Mouse (Mus musculus) T-cell, adult 2 months (primary cell): ENCODE measurements around the gene Ripor1.
A peak's percentile ranks its signal among the peaks of the same experiment; 100 is the strongest.

Experiments
- DNase-seq: peaks from one replicate; pipeline ENCODE4 v3.0.0; 2022; ENCODE audit warnings: low spot score

The Ripor1 gene

GRCm38 (mm10) chr8:105629337-105629736 lies 24.3 kb downstream of the Ripor1 start:
- DNase-seq: no peak

DNA sequence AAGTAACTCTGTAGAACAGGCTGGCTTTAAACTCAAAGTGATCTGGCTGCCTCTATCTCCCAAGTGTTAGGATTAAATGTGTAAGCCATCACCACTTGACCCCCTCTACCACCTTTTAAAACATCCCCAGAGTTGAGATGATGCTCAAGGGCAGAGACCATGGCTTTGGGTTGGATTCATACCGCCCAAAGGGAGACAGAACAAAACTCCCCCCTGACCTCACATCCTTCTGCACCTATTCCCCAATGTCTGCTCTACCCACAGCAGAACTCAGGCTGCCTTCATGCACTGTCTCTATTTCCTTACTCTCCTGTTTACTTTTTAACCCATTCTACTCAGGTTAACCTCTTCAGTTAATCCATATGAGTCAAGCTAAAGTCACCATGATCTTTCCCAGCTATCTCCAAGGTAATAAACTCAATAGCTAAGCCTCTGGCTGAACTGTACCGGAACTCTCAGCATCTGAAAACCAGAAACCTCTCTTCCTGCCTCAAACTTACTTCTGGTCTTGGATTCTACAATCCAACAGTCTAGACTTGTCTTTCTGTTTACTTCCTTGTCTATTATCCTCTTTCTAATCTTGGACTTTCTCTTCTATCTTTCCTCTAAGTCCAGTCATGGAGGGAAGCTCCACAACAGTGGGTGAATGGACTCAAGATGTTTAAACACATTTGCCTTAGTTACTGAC lies 29.9 kb downstream of the Ripor1 start:
- no peak for DNase-seq

DNA sequence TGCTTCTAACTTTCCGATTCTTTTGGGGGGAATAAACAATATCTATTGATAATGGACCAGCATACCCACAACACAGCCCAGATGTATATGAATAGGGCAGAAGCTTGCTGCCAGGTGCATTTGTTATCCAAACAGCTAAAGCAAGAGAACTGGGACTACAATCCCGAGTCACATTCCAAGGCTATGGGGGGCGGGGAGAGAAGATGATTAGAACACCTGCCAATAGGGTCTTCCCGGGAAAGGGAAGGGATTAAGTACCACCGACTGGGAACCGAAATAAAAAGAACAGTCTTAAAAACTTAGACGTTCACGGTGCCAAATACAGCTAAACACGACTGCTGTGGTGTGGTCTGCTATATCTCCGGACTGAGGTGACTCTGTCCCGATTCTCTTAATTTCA lies 30.4 kb downstream of the Ripor1 start:
- DNase-seq: no peak

DNA sequence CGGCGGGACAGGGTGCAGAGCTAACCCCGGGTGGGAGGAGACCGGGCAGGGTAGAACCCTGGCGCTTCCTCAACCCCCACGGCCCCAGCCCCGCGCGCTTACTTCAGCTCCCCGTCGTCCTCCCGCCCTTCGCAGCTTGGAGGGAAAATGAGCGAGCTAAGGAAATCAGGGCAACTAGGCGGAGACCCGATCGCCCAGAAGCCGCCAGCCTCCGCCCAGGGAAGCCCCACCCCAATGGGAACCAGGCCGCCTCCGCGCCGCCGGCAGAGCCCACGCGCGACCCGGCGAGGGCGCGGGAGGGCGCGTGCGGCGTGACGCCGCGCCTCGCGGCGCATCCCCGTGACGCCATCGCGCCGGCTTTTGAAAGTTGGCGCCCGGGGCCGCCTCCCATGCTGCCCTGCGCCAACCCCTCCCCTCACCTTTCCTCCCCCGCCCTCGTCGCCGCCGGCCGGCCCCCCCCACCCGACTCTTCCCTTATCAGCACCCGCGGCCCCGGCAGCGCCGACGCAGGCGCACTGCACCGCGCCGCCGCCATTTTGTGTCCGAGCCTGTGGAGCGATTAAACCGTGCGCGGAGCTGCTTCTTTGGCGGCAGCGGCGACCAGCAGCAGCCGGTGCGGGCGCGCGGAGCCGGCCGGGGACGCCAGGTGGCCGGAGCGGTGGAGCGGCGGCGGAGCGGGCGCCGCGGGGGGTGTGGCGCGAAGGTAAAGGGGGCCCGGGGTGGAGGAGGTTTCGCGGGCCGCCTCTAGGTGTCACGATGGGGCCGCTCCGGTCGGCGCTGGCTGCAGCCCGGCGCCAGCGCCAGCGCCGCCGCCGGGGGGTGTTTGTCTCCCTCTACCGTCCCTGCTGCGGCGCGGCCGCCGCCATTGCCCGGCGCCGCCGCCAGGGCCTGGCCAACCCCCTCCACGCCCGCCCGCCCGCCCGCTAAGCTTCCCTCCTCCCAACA lies 31.2 kb downstream of the Ripor1 start, which contains the start of gene Ctcf:
Ctcf (plus strand) TSS at position 551 of the 945 bp plus-strand sequence.
- DNase-seq: peak; percentile 93

GRCm38 (mm10) chr8:105636963-105637510 lies 32.0 kb downstream of the Ripor1 start, which contains the start of gene Agrp:
TSS of gene Agrp (minus strand) at chr8:105637393.
- peak; percentile 50 for DNase-seq

DNA sequence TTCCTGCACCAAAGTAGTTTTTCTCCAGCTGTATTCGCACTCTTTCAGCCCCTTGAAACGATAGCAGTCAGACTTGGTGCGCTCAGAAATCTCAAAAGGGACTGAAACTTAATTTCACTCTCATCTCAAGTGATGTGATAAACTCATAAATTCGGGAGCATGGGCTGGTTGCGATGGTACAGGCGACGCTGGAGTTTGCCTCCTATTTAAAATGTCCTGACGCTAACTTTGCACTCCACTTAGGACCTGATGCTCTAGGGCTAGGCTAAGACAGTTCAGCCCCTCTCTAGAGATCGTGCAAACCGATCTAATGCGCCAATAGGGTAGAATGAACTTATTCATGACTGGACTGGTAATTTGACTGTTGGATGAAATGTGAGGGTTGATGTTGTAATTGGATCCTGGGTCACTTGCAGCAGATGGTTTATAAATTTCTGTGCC lies 32.6 kb downstream of the Ripor1 start:
- DNase-seq: peak; percentile 16

- peak; percentile 48 for DNase-seq
These were observed 33.5 kb downstream of the Ripor1 start for GRCm38 (mm10) chr8:105638510-105638909.

DNA sequence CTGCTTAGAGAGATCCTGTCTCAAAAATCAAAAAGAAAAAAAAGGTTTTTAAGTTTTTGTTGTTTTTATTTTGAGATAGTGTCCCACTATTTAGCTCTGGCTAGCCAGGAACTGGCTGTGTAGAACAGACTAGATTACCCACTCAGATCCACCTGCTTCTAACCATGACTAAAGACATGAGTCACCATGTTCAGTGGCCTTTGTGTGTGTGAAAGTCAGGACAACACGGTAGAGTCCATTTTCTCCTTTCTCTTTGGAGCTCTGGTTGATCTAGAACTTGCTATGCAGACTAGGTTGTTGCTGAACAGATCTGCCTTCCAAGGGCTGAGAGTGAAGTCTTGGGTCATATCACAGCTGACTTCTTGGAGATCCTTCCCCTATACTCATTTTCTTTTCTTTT lies 34.8 kb downstream of the Ripor1 start:
- no peak for DNase-seq

- DNase-seq: no peak
These were observed 35.5 kb downstream of the Ripor1 start for GRCm38 (mm10) chr8:105640511-105640910.

- DNase-seq: no peak
These were observed 40.1 kb downstream of the Ripor1 start for GRCm38 (mm10) chr8:105645205-105645604.

GRCm38 (mm10) chr8:105648929-105649328 lies 43.9 kb downstream of the Ripor1 start:
- DNase-seq: no peak

- DNase-seq: no peak
These were observed 52.6 kb downstream of the Ripor1 start for GRCm38 (mm10) chr8:105657641-105658040.

DNA sequence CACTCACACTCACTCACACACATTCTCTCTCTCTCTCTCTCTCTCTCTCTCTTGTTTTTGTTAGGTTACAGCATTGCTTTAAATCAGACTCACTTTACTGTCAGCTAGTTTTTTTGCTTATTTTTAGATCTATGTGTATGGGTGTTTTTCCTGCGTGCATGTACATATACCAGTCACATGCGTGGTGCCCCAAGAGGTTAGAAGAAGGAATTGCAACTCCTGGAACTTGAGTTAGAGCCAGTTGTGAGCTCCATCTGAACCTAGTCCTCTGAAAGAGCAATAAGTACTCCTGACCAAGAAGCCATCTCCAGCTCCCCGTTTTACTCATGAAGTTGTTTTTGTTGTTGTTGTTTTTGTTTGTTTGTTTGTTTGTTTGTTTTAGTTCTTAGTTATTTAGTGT lies 56.1 kb downstream of the Ripor1 start:
- peak; percentile 55 for DNase-seq
